Mouse (Mus musculus) stomach, postnatal 0 days (tissue): Measurements from ENCODE around the gene Mark3.

Experiments
- CTCF ChIP-seq: IDR thresholded peaks from 2 replicates; pipeline ENCODE4 v1.5.1; 2016; ENCODE audit warnings: antibody characterized with exemption, low read depth, mild to moderate bottlenecking, moderate library complexity
- EP300 ChIP-seq: optimal IDR thresholded peaks from 2 replicates; pipeline ENCODE3; 2016; ENCODE audit warnings: antibody characterized with exemption

- TF ChIP-seq CTCF, result no peak
- TF ChIP-seq EP300, result no peak
Observed at GRCm38 (mm10) chr12:111660628-111661027, 86.3 kb downstream of the Mark3 start.
